Mouse (Mus musculus) forelimb bud, embryonic 11.5 days (tissue): ENCODE data around the gene Ass1.

Experiments used
- DNase-seq: peaks from one replicate; pipeline ENCODE4 v3.0.0-alpha.2; 2012; ENCODE audit warnings: low read depth, low spot score

Ass1 gene

GRCm38 (mm10) chr2:31458989-31459936 lies 10.7 kb upstream of the Ass1 start:
- no peak for DNase-seq

DNA sequence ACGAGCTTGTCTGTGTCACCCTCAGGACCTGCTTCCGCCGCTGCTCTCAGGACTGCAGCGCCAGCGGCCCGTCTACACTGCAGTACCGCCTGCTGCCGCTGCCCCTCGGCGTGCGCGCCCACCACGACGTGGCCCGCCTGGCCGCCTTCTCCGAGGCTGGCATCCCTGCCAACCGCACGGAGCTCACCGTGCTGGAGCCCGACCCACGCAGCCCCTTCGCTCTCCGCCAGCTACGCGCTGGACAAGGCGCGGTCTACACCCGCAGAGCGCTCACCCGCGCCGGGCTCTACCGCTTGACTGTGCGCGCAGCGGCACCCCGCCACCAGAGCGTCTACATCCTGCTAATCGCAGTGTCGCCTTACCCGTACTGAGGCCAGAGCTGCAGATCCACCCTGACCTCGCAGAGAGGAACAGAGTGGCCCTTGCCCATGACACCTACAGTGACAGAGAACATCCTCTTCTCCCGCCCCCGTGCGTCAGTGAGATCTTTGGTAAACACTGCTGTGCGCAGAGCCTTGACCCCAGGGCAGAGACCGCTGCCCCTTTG lies 9.9 kb upstream of the Ass1 start:
- DNase-seq, result no peak

- DNase-seq, result no peak
Observed at GRCm38 (mm10) chr2:31460920-31461319, 9.1 kb upstream of the Ass1 start.

- no peak for DNase-seq
Observed at GRCm38 (mm10) chr2:31462051-31462450, 8.0 kb upstream of the Ass1 start.

DNA sequence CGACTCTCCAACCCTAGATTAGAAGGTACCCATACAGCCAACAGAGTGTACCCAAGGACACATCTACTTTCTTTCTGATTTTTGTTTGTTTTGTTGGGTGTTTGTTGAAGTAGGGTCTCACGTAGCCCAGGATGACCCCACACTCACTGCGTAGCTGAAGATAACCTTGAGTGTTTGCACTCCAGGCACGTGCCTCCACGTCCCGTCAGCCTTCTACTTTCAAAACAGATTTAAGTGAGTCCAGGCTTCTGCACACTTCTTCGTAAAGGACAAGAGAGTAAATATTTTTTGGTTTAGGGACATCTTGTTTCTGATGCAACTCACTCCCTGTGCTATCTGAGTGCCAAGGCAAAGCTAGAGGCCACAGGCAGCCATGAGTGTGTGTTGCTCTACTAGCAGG lies 6.8 kb upstream of the Ass1 start:
- DNase-seq, result no peak

DNA sequence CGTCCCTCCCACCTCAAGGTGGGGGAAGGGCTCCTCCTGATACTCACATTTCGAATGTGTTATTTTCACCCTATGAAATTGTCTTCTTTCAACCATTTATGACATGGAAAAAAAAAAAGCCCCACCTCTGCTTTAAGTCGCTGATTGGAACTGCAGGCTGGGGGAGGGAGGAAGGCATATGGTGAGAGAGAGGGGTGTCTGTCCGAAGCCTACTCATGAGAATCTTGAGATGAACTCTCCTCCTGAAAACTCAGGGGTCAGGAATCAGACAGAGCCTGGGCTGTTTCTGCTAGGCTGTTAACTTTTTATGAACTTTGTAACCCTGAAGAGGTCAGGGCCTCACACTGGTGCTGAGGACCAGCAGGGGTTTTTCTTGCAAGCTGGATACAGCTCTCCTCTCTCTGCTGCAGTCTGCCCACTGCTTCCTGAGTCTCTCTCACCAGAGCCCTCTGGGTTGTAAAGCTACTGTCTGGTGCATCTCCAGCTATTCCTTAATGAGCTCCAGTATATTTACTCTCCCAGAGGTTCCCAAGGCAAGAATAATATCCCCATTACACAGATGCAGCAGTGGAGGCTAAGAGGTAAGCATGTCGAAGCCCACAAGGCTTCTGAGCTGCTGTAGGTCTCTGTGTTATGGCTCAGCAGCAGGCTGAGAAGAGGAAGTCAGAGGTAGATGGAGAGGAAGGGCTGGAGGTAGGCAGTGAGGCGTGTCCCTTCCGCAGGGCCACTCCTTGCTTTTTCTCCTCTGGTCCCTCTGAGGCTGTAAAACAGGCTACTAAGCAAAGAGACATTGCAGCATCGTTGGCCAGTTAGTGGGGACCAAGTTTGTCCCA lies 6.1 kb upstream of the Ass1 start:
- DNase-seq, result no peak

GRCm38 (mm10) chr2:31464529-31464910 lies 5.5 kb upstream of the Ass1 start:
- no peak for DNase-seq

DNA sequence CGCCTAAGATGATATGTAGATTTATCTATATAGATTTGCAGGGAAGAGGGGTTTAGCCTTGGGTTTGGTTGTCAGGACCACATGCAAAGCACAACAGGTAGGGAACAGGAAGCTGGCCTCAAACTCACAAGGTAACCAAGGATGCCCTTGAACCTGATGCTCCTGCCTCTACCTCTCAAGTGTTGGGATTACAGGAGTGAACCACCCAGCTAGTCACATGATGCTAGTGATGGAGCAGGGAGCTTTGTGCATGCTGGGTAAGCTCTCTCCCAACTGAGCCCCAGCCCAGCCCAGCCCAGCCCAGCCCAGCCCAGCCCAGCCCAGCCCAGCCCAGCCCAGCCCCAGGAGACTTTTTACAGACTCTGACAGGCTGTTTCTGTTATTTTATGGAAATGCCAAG lies 2.5 kb upstream of the Ass1 start:
- no peak for DNase-seq

- no peak for DNase-seq
Observed at GRCm38 (mm10) chr2:31468857-31469256, 1.1 kb upstream of the Ass1 start.

GRCm38 (mm10) chr2:31469480-31469879 lies 527 bp upstream of the Ass1 start:
- no peak for DNase-seq

DNA sequence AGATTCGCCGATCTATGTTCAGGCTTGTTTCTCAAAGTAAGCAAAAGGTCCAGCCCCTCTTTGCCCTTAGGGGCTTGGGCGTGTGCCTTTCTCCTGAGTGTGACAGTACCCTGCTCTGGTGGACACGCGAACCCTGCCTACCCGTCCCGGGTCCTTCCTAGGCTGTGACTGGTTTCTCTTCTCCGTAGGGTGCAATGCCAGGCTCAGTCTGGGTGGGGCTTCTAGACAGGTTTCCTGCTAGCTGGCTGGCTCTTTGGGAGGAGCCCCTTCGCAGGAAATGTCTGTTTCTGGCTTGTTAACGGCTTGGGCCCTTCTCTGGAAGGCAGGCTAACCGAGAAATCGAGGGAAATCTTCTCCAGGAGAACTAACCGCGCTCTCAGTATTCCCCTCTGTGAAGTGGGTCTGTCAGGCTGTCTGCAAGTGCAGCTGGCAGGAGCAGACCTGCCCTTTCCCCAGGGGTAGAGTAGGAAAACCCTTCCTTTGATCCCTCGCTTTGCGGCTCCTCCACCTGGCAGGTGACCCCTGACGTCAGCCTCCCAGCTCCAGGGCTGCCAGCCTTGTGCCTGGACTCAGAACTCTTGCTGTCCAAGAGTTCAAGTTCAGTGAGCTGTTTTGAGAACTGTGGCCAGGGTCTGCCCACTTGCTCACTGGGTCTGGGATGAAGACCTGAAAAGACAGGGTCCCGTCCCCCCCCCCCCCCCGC lies 827 bp downstream of the Ass1 start:
- no peak for DNase-seq

GRCm38 (mm10) chr2:31471611-31472010 lies 1.6 kb downstream of the Ass1 start:
- no peak for DNase-seq

- peak; percentile 63 for DNase-seq
Observed at GRCm38 (mm10) chr2:31472406-31473065, 2.5 kb downstream of the Ass1 start.

DNA sequence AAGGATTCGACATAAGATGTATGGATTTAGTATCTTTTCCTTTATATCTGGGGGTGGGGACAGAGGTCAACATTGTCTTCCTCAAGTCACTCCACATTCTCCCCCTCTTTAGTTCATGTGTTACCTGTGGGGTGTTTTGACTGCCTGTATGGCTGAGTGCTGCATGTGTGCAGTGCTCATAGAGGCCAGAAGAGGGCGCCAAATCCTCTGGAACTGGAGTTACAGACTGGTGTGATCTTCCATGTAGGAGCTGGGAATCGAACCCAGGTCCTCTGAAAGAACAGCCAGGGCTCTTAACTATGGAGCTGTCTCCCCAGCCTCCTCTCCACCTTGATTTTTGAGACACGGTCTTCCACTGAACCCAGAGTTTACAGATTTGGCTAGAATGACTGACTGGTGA lies 3.9 kb downstream of the Ass1 start:
- DNase-seq, result no peak

DNA sequence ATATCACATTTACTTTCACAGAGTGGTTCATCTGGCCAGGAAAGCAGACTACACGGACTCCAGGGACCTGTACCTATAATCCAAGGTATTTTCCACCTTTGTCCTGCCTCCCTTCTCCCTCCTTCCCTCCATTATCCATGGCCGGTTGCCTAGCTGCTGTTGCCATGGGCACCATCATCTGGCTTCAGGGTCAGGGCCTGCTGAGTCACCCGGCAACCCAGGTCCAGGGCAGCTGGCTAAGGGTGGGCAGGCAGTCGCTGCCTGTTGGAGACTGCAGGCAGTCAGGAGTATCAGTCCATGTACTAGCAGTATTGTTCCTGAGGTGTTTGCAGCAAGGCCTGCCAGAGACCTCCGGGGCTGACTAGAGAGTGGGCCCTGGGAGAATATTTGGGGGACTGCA lies 4.7 kb downstream of the Ass1 start:
- DNase-seq, result no peak

DNA sequence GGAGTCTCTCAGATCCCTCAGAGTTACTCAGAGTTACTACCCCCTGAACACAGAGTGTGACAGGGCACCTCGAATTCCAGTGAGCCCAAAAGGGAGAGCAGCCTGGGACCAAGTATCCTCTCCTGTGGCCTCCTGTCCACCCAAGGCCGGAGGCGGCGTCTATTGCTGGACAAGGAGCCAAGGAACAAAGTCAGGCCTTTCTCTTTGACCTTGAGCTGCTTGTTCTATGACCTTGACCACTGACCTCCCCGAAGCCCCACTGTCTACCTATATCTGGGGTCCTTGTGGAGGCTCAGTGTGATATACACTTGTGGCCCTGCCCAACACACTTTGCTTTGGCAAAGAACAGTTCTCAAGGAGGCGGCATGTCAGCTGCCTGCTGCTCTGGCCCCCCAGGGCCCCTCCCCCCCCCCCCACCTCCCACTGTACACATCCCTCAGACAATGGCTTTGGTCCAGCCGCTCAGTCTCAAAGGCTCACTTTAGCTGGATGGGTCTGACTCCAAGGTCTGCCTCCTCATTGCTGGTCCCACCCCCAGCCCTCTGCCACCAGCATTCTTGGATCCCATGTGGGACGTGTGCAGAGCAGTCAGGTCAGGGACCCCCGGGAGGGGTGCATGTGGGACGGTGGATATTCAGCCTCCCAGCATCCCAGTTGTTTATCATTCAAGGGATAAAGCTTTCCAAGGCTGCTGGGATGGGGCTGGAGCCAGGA lies 6.3 kb downstream of the Ass1 start:
- DNase-seq, result no peak

- DNase-seq, result no peak
Observed at GRCm38 (mm10) chr2:31477234-31478161, 7.5 kb downstream of the Ass1 start.

DNA sequence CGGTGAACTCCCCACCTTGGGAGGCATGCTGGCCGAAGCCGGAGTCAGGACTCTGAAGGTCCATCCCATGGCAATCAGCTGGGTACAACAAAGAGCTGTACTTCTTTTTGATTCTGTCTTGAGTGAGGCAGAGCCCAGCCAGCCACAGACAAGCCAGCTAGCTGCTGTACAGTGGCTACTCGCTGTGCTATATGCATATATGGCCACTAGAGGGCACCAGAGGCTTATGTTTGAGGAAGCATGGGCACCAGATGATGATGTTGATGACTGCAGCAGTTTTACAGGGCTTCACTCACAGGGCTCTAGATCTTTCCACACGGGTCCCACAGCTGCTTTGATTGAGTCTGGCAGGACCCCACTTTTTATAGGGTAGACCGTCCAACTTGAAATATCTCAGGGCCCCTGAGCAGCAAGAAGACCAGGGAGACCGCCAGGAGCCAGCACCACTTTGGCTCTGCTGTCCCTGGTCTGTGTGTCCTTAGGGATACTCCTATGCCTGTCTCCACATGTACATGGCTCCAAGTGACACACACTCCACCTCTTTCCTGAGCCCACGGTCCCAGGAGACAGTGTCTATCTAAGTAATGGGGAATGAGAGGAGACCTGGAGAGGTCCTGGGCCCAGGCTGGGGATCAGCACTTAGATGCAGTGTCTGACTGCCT lies 13.0 kb downstream of the Ass1 start:
- DNase-seq, result peak; percentile 90

DNA sequence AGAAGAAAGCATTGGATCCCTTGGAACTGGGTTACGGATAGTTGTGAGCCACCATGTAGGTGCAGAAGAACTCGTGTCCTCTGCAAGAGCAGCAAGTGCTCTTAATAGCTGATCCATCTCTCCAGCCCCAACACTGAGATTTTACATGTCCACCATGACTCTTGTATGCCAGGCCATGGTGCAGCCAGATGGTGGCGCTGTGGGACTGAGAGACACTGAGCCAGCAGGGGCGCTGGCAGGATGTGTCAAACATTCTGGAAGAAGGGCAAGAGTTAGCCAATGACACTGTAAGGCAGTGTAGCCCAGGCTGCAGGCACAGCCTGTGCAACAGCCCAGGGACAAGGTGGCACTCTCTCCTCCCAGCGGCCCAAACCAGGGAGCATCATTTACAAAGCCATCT lies 14.2 kb downstream of the Ass1 start:
- peak; percentile 80 for DNase-seq
